Mouse (Mus musculus) embryo, embryonic 11 days (tissue): ENCODE data around the gene Fpgs.

Experiments
- DNase-seq: peaks from one replicate; pipeline ENCODE4 v3.0.0-alpha.2; 2015

Fpgs gene

GRCm38 (mm10) chr2:32724149-32724548, 20.2 kb upstream of the Fpgs start:
- no peak for DNase-seq

- no peak for DNase-seq
Observed at GRCm38 (mm10) chr2:32722581-32722980, 18.6 kb upstream of the Fpgs start.

- DNase-seq, result no peak
Observed at GRCm38 (mm10) chr2:32722046-32722445, 18.1 kb upstream of the Fpgs start.

- no peak for DNase-seq
Observed at GRCm38 (mm10) chr2:32720681-32721229, 16.8 kb upstream of the Fpgs start, which contains the start of gene Sh2d3c. Gene Sh2d3c, plus strand, starts transcription at chr2:32721055.

- no peak for DNase-seq
Observed at GRCm38 (mm10) chr2:32720053-32720452, 16.1 kb upstream of the Fpgs start.

- no peak for DNase-seq
Observed at GRCm38 (mm10) chr2:32718761-32719160, 14.8 kb upstream of the Fpgs start.

- no peak for DNase-seq
Observed at GRCm38 (mm10) chr2:32714987-32715425, 11.1 kb upstream of the Fpgs start.

- DNase-seq, result no peak
Observed at GRCm38 (mm10) chr2:32714117-32714986, 10.4 kb upstream of the Fpgs start.

- peak; percentile 92 for DNase-seq
Observed at GRCm38 (mm10) chr2:32712934-32713817, 9.2 kb upstream of the Fpgs start, which contains the start of gene Cdk9. Gene Cdk9, minus strand, starts transcription at chr2:32713076.

GRCm38 (mm10) chr2:32712586-32712933, 8.6 kb upstream of the Fpgs start:
- DNase-seq, result peak; percentile 96

GRCm38 (mm10) chr2:32712108-32712551, 8.2 kb upstream of the Fpgs start:
- DNase-seq, result peak; percentile 72

- no peak for DNase-seq
Observed at GRCm38 (mm10) chr2:32711301-32712056, 7.5 kb upstream of the Fpgs start.

GRCm38 (mm10) chr2:32710425-32710824, 6.5 kb upstream of the Fpgs start:
- no peak for DNase-seq

- DNase-seq, result no peak
Observed at GRCm38 (mm10) chr2:32709521-32710137, 5.7 kb upstream of the Fpgs start.

GRCm38 (mm10) chr2:32708643-32709042, 4.7 kb upstream of the Fpgs start:
- DNase-seq, result peak; percentile 84

- no peak for DNase-seq
Observed at GRCm38 (mm10) chr2:32706971-32707370, 3.0 kb upstream of the Fpgs start.

GRCm38 (mm10) chr2:32705018-32705417, 1.1 kb upstream of the Fpgs start:
- DNase-seq, result no peak

GRCm38 (mm10) chr2:32703046-32703445, 899 bp downstream of the Fpgs start:
- no peak for DNase-seq

GRCm38 (mm10) chr2:32700966-32701743, 2.8 kb downstream of the Fpgs start:
- no peak for DNase-seq

GRCm38 (mm10) chr2:32699680-32700079, 4.3 kb downstream of the Fpgs start:
- no peak for DNase-seq

- DNase-seq, result no peak
Observed at GRCm38 (mm10) chr2:32694691-32695090, 9.3 kb downstream of the Fpgs start.
